Mouse (Mus musculus) neutrophil, adult 83 days (primary cell): ENCODE results near the gene Nhlrc3. TPM values are rescaled to one million over a fixed set of nuclear protein-coding genes. Genes with fewer than 3 reads are reported as not detected.

Source experiments
- total RNA-seq, 2 experiments: library from RNA; stranded (reverse); gene quantifications; one replicate each; pipeline ENCODE4 v1.2.4; 2023

Gene Nhlrc3
- total RNA-seq = 10 to 100 TPM in 1 of 2 experiments, 1 to 10 TPM in 1; 9.9 to 10.7 TPM

GRCm38 (mm10) chr3:53463046-53463764 lies at the start of gene Nhlrc3, which contains the start of gene Proser1:
TSS of gene Nhlrc3 (minus strand) at chr3:53463332.
TSS of gene Proser1 (plus strand) at chr3:53463666.

GRCm38 (mm10) chr3:53488353-53488752 lies 25.2 kb upstream of the Nhlrc3 start, which contains the start of gene Stoml3:
TSS of gene Stoml3 (plus strand) at chr3:53488653.

Other genes with a start within 250 kb of the Nhlrc3 start
- 10 to 100 TPM; 21.0 to 23.4 TPM for gene Proser1, start 334 bp upstream of the Nhlrc3 start, total RNA-seq
- not detected for gene Stoml3, start 25.3 kb upstream of the Nhlrc3 start, total RNA-seq
- gene Frem2, start 194.0 kb upstream of the Nhlrc3 start, total RNA-seq = not detected